Mouse (Mus musculus): Measurements from ENCODE around the gene Slc8a3. TPM values are rescaled to one million over a fixed set of nuclear protein-coding genes. Genes with fewer than 3 reads are reported as not detected.

Gene Slc8a3
- polyA plus RNA-seq, 1 experiment from 2014 or later: 0.47 TPM

GRCm38 (mm10) chr12:81175252-81175651, 157.7 kb downstream of the Slc8a3 start:
- Histone ChIP-seq H3K36me3 (ENCODE audit: control insufficient read depth, insufficient read depth, low read length) (no peaks in the 10 kb centered on the region), H3K4me2 (ENCODE audit: low read length) (no peak overlapping the region), H3K27me3 (ENCODE audit: control insufficient read depth, insufficient read depth, low read length) (no peaks in the 10 kb centered on the region), H3K4me3 (ENCODE audit: control insufficient read depth in 1 of 2, insufficient read depth in 1 of 2, low read depth in 1 of 2, low read length in 2 of 2) (no peak overlapping the region), H3K9ac (ENCODE audit: low read length) (no peak overlapping the region), H3K9me3 (ENCODE audit: control insufficient read depth, low read length) (no peaks in the 10 kb centered on the region), H3K4me1 (ENCODE audit: control insufficient read depth in 2 of 2, insufficient read depth in 2 of 2, low read length in 2 of 2) (no peaks in the 10 kb centered on the region), H3K27ac (replicated peaks in 1 of 2; ENCODE audit: control insufficient read depth in 1 of 2, insufficient read depth in 1 of 2, low read depth in 2 of 2, low read length in 2 of 2) (no peak overlapping the region)
- no peak for ATAC-seq (ENCODE audit: insufficient number of reproducible peaks, insufficient read depth, low FRiP score, low read depth)
- 43% methylated on average over 9 of the region's 9 CpGs for WGBS

GRCm38 (mm10) chr12:81173893-81174292, 159.1 kb downstream of the Slc8a3 start:
- no peak overlapping the region for H3K4me2 ChIP-seq (ENCODE audit: low read length)
- 83% methylated on average over 4 of the region's 4 CpGs for WGBS
- no peak overlapping the region for H3K4me3 ChIP-seq (ENCODE audit: control insufficient read depth in 1 of 2, insufficient read depth in 1 of 2, low read depth in 1 of 2, low read length in 2 of 2)
- H3K9ac ChIP-seq (ENCODE audit: low read length): no peak overlapping the region
- H3K27me3 ChIP-seq (ENCODE audit: control insufficient read depth, insufficient read depth, low read length): no peaks in the 10 kb centered on the region
- ATAC-seq (ENCODE audit: insufficient number of reproducible peaks, insufficient read depth, low FRiP score, low read depth): no peak
- no peaks in the 10 kb centered on the region for H3K4me1 ChIP-seq (ENCODE audit: control insufficient read depth in 2 of 2, insufficient read depth in 2 of 2, low read length in 2 of 2)
- H3K27ac ChIP-seq (replicated peaks in 1 of 2; ENCODE audit: control insufficient read depth in 1 of 2, insufficient read depth in 1 of 2, low read depth in 2 of 2, low read length in 2 of 2): no peak overlapping the region
- H3K9me3 ChIP-seq (ENCODE audit: control insufficient read depth, low read length): no peaks in the 10 kb centered on the region
- H3K36me3 ChIP-seq (ENCODE audit: control insufficient read depth, insufficient read depth, low read length): no peaks in the 10 kb centered on the region

- 81% methylated on average over 3 of the region's 3 CpGs for WGBS
- ATAC-seq (ENCODE audit: insufficient number of reproducible peaks, insufficient read depth, low FRiP score, low read depth): no peak
These were observed 160.0 kb downstream of the Slc8a3 start for GRCm38 (mm10) chr12:81173011-81173410.

DNA sequence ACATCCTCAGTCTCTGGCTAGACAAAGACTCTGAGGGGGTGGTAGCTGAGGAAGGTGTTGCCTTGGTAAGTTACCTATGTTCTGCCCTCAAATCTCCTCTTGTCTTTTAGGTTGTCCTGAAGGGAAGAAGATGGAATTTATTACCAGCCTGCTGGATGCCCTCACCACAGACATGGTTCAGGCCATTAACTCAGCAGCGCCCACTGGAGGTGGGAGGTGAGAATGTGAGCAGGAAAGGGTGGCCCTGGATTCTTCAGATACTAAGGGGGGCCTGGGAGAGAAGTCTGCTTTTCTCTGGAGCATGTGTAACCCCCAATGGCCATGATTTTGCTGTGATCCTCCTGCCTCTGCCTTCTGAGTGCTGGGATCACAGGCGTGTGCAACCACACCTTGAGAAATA, 162.9 kb downstream of the Slc8a3 start:
- ATAC-seq (ENCODE audit: insufficient number of reproducible peaks, insufficient read depth, low FRiP score, low read depth): no peak

More at GRCm38 (mm10) chr12:81173011-81173410, 160.0 kb downstream of the Slc8a3 start:
- Histone ChIP-seq H3K4me3 (ENCODE audit: control insufficient read depth in 1 of 2, insufficient read depth in 1 of 2, low read depth in 1 of 2, low read length in 2 of 2) (no peak overlapping the region), H3K9ac (ENCODE audit: low read length) (no peak overlapping the region), H3K36me3 (ENCODE audit: control insufficient read depth, insufficient read depth, low read length) (no peaks in the 10 kb centered on the region), H3K4me2 (ENCODE audit: low read length) (no peak overlapping the region), H3K9me3 (ENCODE audit: control insufficient read depth, low read length) (no peaks in the 10 kb centered on the region), H3K4me1 (ENCODE audit: control insufficient read depth in 2 of 2, insufficient read depth in 2 of 2, low read length in 2 of 2) (no peaks in the 10 kb centered on the region), H3K27ac (replicated peaks in 1 of 2; ENCODE audit: control insufficient read depth in 1 of 2, insufficient read depth in 1 of 2, low read depth in 2 of 2, low read length in 2 of 2) (no peak overlapping the region), H3K27me3 (ENCODE audit: control insufficient read depth, insufficient read depth, low read length) (no peaks in the 10 kb centered on the region)

DNA sequence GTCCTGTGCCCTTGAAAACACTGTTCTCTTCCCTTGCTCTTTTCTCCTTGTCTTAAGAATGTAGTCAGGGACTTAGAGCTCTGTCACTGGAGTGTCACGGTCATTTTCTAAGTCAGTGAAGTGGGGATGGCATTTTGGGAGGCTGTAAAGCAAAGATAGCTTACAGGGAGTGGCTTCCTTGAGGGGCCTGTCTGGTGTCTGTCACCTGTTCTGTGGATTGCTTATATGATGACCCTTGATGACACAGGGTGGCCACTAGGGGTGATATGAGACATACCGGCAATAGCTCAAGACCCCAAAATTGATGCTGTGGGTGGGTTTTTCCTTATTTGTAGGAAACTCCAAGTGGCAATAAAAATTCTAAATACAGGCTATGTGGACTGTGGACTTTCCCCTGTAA, 164.5 kb downstream of the Slc8a3 start:
- Histone ChIP-seq H3K4me1 (ENCODE audit: control insufficient read depth in 2 of 2, insufficient read depth in 2 of 2, low read length in 2 of 2) (no peaks in the 10 kb centered on the region), H3K4me2 (ENCODE audit: low read length) (no peak overlapping the region), H3K27me3 (ENCODE audit: control insufficient read depth, insufficient read depth, low read length) (no peaks in the 10 kb centered on the region), H3K9me3 (ENCODE audit: control insufficient read depth, low read length) (no peaks in the 10 kb centered on the region), H3K4me3 (ENCODE audit: control insufficient read depth in 1 of 2, insufficient read depth in 1 of 2, low read depth in 1 of 2, low read length in 2 of 2) (no peak overlapping the region), H3K27ac (replicated peaks in 1 of 2; ENCODE audit: control insufficient read depth in 1 of 2, insufficient read depth in 1 of 2, low read depth in 2 of 2, low read length in 2 of 2) (no peak overlapping the region), H3K9ac (ENCODE audit: low read length) (no peak overlapping the region), H3K36me3 (ENCODE audit: control insufficient read depth, insufficient read depth, low read length) (no peaks in the 10 kb centered on the region)
- no peak for ATAC-seq (ENCODE audit: insufficient number of reproducible peaks, insufficient read depth, low FRiP score, low read depth)
- 34% methylated on average over 2 of the region's 2 CpGs for WGBS

More for the DNA sequence above, 162.9 kb downstream of the Slc8a3 start:
- Histone ChIP-seq H3K36me3 (ENCODE audit: control insufficient read depth, insufficient read depth, low read length) (no peaks in the 10 kb centered on the region), H3K27ac (replicated peaks in 1 of 2; ENCODE audit: control insufficient read depth in 1 of 2, insufficient read depth in 1 of 2, low read depth in 2 of 2, low read length in 2 of 2) (no peak overlapping the region), H3K4me2 (ENCODE audit: low read length) (no peak overlapping the region), H3K9me3 (ENCODE audit: control insufficient read depth, low read length) (no peaks in the 10 kb centered on the region), H3K4me1 (ENCODE audit: control insufficient read depth in 2 of 2, insufficient read depth in 2 of 2, low read length in 2 of 2) (no peaks in the 10 kb centered on the region), H3K9ac (ENCODE audit: low read length) (no peak overlapping the region), H3K4me3 (ENCODE audit: control insufficient read depth in 1 of 2, insufficient read depth in 1 of 2, low read depth in 1 of 2, low read length in 2 of 2) (no peak overlapping the region), H3K27me3 (ENCODE audit: control insufficient read depth, insufficient read depth, low read length) (no peaks in the 10 kb centered on the region)
- WGBS: 72% methylated on average over 2 of the region's 2 CpGs

DNA sequence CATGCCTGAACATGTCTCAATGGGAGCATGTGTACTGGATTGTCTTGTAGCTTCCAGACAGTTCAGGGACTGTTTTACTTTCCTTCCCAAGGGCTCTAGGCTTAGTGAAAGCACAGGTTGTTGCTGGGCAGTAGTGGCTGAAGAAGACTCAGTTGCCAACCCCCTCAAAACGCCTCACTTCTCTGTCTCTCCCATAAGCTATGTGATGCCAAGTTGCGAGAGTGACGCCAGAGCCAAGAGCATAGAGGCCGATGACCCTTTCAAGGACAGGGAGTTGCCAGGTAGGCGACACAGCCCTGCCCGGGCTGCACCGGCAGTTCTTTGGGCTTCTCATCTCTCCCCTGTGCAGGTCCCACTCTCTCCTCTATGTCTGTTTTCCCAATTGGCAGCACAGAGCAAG, 164.9 kb downstream of the Slc8a3 start:
- no peaks in the 10 kb centered on the region for H3K36me3 ChIP-seq (ENCODE audit: control insufficient read depth, insufficient read depth, low read length)
- no peaks in the 10 kb centered on the region for H3K4me1 ChIP-seq (ENCODE audit: control insufficient read depth in 2 of 2, insufficient read depth in 2 of 2, low read length in 2 of 2)
- no peak overlapping the region for H3K27ac ChIP-seq (replicated peaks in 1 of 2; ENCODE audit: control insufficient read depth in 1 of 2, insufficient read depth in 1 of 2, low read depth in 2 of 2, low read length in 2 of 2)
- no peak for ATAC-seq (ENCODE audit: insufficient number of reproducible peaks, insufficient read depth, low FRiP score, low read depth)
- no peak overlapping the region for H3K4me2 ChIP-seq (ENCODE audit: low read length)
- H3K9me3 ChIP-seq (ENCODE audit: control insufficient read depth, low read length): no peaks in the 10 kb centered on the region
- no peak overlapping the region for H3K9ac ChIP-seq (ENCODE audit: low read length)
- 87% methylated on average over 7 of the region's 7 CpGs for WGBS
- no peaks in the 10 kb centered on the region for H3K27me3 ChIP-seq (ENCODE audit: control insufficient read depth, insufficient read depth, low read length)
- no peak overlapping the region for H3K4me3 ChIP-seq (ENCODE audit: control insufficient read depth in 1 of 2, insufficient read depth in 1 of 2, low read depth in 1 of 2, low read length in 2 of 2)

DNA sequence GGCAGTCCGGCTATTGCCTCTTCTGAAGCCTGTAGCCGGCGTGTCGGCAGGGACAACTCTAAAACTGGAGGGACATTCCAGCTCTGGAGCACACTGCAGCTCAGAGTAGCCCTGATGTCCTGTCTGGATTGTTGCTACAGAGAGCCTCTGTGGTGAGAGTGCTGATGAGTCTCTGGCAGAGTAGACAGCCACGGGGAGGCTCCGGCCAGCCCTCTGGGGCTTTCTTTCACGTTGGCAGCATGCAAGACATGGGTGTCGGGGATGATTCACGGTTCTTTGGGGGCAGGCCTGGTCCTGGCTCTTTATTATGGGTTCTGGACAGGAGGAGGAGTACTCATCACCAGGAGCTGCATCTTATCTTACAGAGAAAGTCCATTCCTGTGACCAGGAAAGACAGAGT, 165.8 kb downstream of the Slc8a3 start:
- no peak overlapping the region for H3K9ac ChIP-seq (ENCODE audit: low read length)
- H3K27me3 ChIP-seq (ENCODE audit: control insufficient read depth, insufficient read depth, low read length): no peaks in the 10 kb centered on the region
- H3K9me3 ChIP-seq (ENCODE audit: control insufficient read depth, low read length): no peaks in the 10 kb centered on the region
- H3K36me3 ChIP-seq (ENCODE audit: control insufficient read depth, insufficient read depth, low read length): no peaks in the 10 kb centered on the region
- no peak overlapping the region for H3K27ac ChIP-seq (replicated peaks in 1 of 2; ENCODE audit: control insufficient read depth in 1 of 2, insufficient read depth in 1 of 2, low read depth in 2 of 2, low read length in 2 of 2)
- WGBS: 69% methylated on average over 9 of the region's 9 CpGs
- no peak overlapping the region for H3K4me3 ChIP-seq (ENCODE audit: control insufficient read depth in 1 of 2, insufficient read depth in 1 of 2, low read depth in 1 of 2, low read length in 2 of 2)
- H3K4me2 ChIP-seq (ENCODE audit: low read length): no peak overlapping the region
- no peak for ATAC-seq (ENCODE audit: insufficient number of reproducible peaks, insufficient read depth, low FRiP score, low read depth)
- no peaks in the 10 kb centered on the region for H3K4me1 ChIP-seq (ENCODE audit: control insufficient read depth in 2 of 2, insufficient read depth in 2 of 2, low read length in 2 of 2)

DNA sequence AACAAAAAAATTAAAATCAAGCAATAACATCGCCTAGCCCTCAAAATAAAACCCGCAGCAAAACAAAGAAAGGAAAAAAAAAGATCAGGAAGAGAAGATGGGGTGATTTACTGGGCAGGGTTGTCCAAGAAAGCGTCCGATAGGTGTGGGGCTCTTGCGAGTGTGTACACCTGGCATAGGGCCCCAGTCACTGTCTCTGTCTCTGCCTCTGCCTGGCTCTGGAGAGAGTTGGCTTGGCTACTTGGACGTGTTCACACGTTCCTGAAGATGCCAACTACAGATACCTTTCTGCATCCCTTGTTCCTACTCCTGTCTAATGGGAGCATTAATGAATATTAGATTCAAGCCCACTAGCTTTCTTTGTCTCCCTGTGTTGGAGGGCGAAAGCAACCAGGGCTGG, 166.4 kb downstream of the Slc8a3 start:
- 79% methylated on average over 8 of the region's 8 CpGs for WGBS
- no peaks in the 10 kb centered on the region for H3K9me3 ChIP-seq (ENCODE audit: control insufficient read depth, low read length)
- H3K9ac ChIP-seq (ENCODE audit: low read length): no peak overlapping the region
- no peak overlapping the region for H3K4me3 ChIP-seq (ENCODE audit: control insufficient read depth in 1 of 2, insufficient read depth in 1 of 2, low read depth in 1 of 2, low read length in 2 of 2)
- H3K4me1 ChIP-seq (ENCODE audit: control insufficient read depth in 2 of 2, insufficient read depth in 2 of 2, low read length in 2 of 2): no peaks in the 10 kb centered on the region
- ATAC-seq (ENCODE audit: insufficient number of reproducible peaks, insufficient read depth, low FRiP score, low read depth): no peak
- no peaks in the 10 kb centered on the region for H3K27me3 ChIP-seq (ENCODE audit: control insufficient read depth, insufficient read depth, low read length)
- no peak overlapping the region for H3K4me2 ChIP-seq (ENCODE audit: low read length)
- no peaks in the 10 kb centered on the region for H3K36me3 ChIP-seq (ENCODE audit: control insufficient read depth, insufficient read depth, low read length)
- no peak overlapping the region for H3K27ac ChIP-seq (replicated peaks in 1 of 2; ENCODE audit: control insufficient read depth in 1 of 2, insufficient read depth in 1 of 2, low read depth in 2 of 2, low read length in 2 of 2)

Data from heart, embryonic 14.5 days (tissue).